Mouse (Mus musculus) heart, embryonic 16.5 days (tissue): Measurements from ENCODE around the gene Lacc1. TPM values are rescaled to one million over a fixed set of nuclear protein-coding genes. Genes with fewer than 3 reads are reported as not detected.
"Not testable (repeated sequence)": the region's sequence is repeated elsewhere in the genome, so short reads cannot be mapped to it uniquely, and the experiment has no call there.

ENCODE experiments used
- ATAC-seq: fragments of 200-750 bp; cut with Nextera tagmentation; replicated peaks from 2 replicates; pipeline ENCODE4 v1.8.0; 2017; ENCODE audit warnings: moderate number of reproducible peaks; ENCODE audit not compliant: insufficient read depth, low FRiP score; ENCODE audit errors: extremely low read depth
- H3K27ac ChIP-seq: fragments of 300-500 bp; sonication (generic); 2 replicates; pipeline ENCODE4 v1.5.1; 2014; ENCODE audit warnings: mild to moderate bottlenecking, low read length, control low read depth, moderate library complexity
- H3K27me3 ChIP-seq: fragments of 300-500 bp; sonication (generic); 2 replicates; pipeline ENCODE4 v1.6.1; 2014; ENCODE audit warnings: low read length, mixed read lengths; ENCODE audit not compliant: control insufficient read depth, insufficient read depth
- H3K36me3 ChIP-seq: fragments of 300-500 bp; sonication (generic); 2 replicates; pipeline ENCODE4 v1.6.1; 2014; ENCODE audit not compliant: control insufficient read depth, insufficient read depth
- H3K4me1 ChIP-seq: fragments of 300-500 bp; sonication (generic); 2 replicates; pipeline ENCODE4 v1.6.1; 2014; ENCODE audit warnings: low read length, mixed read lengths; ENCODE audit not compliant: control insufficient read depth, insufficient read depth
- H3K4me2 ChIP-seq: fragments of 300-500 bp; sonication (generic); 2 replicates; pipeline ENCODE4 v1.6.1; 2014; ENCODE audit warnings: low read depth, mild to moderate bottlenecking, control low read depth, low read length
- H3K4me3 ChIP-seq: fragments of 300-500 bp; sonication (generic); 2 replicates; pipeline ENCODE4 v1.5.1; 2014; ENCODE audit warnings: mild to moderate bottlenecking, control low read depth, low read length
- H3K9ac ChIP-seq: fragments of 300-500 bp; sonication (generic); 2 replicates; pipeline ENCODE4 v1.6.1; 2014; ENCODE audit warnings: low read length, control low read depth
- H3K9me3 ChIP-seq: fragments of 300-500 bp; sonication (generic); replicated peaks from 2 replicates; pipeline ENCODE4 v1.6.1; 2016; ENCODE audit warnings: low read length; ENCODE audit not compliant: control insufficient read depth
- WGBS: fragments of 180-500 bp; shearing (Covaris S2); extraction: QIAGEN DNeasy Blood & Tissue Kit; methylation state at CpG from one replicate; pipeline ENCODE4 v1.1.7; 2014; 5-methylcytosine and 5-hydroxymethylcytosine counted together
- polyA plus RNA-seq: library from polyadenylated mRNA; unstranded; fragments of >200 nt; fragmentation: Nextera tagmentation; extraction: Ambion mirVana; gene quantifications from 2 replicates; pipeline ENCODE4 v1.2.1, GENCODE M21; 2015

Gene Lacc1
- polyA plus RNA-seq, 1 experiment from 2014 or later, result 7.7 TPM

GRCm38 (mm10) chr14:77032433-77032832 is 4.3 kb downstream of the Lacc1 start:
- Histone ChIP-seq H3K4me3 (no peak overlapping the region), H3K4me2 (0 out of 2 replicates have a peak overlapping the region, but pooled peaks have one; percentile 5), H3K36me3 (no peaks in the 10 kb centered on the region), H3K27me3 (no peaks in the 10 kb centered on the region), H3K4me1 (peaks cover 14% of the 10 kb centered on the region), H3K9me3 (no peaks in the 10 kb centered on the region), H3K27ac (peak overlapping the region; percentile 2; the same call in 1 of the 2 replicates), H3K9ac (no peak overlapping the region)
- WGBS, result 17% methylated on average over 5 of the region's 5 CpGs
- ATAC-seq, result peak; percentile 32; the same call in 1 of the 2 replicates

GRCm38 (mm10) chr14:77030808-77031207 is 5.9 kb downstream of the Lacc1 start:
- peaks cover 14% of the 10 kb centered on the region for H3K4me1 ChIP-seq
- no peak overlapping the region for H3K4me3 ChIP-seq
- WGBS, result 85% methylated on average over 5 of the region's 5 CpGs
- no peaks in the 10 kb centered on the region for H3K27me3 ChIP-seq
- H3K9me3 ChIP-seq, result no peaks in the 10 kb centered on the region
- H3K4me2 ChIP-seq, result no peak overlapping the region
- H3K27ac ChIP-seq, result no peak overlapping the region
- no peak overlapping the region for H3K9ac ChIP-seq
- ATAC-seq, result no peak
- no peaks in the 10 kb centered on the region for H3K36me3 ChIP-seq

GRCm38 (mm10) chr14:77029319-77030054 is 7.2 kb downstream of the Lacc1 start:
- no peak; the same call in 1 of the 2 replicates for ATAC-seq
- no peaks in the 10 kb centered on the region for H3K9me3 ChIP-seq
- H3K27me3 ChIP-seq, result no peaks in the 10 kb centered on the region
- WGBS, result 45% methylated on average over 5 of the region's 5 CpGs
- no peak overlapping the region for H3K27ac ChIP-seq
- H3K4me3 ChIP-seq, result no peak overlapping the region
- no peak overlapping the region for H3K9ac ChIP-seq
- H3K36me3 ChIP-seq, result no peaks in the 10 kb centered on the region
- peaks cover 14% of the 10 kb centered on the region for H3K4me1 ChIP-seq
- no peak overlapping the region for H3K4me2 ChIP-seq

- Histone ChIP-seq H3K36me3 (no peaks in the 10 kb centered on the region), H3K4me3 (no peak overlapping the region), H3K27ac (no peak overlapping the region), H3K9ac (no peak overlapping the region), H3K9me3 (no peaks in the 10 kb centered on the region), H3K27me3 (no peaks in the 10 kb centered on the region), H3K4me1 (no peaks in the 10 kb centered on the region), H3K4me2 (no peak overlapping the region)
- no peak for ATAC-seq
- WGBS, result 78% methylated on average over 3 of the region's 3 CpGs
Measured at GRCm38 (mm10) chr14:77024499-77024898, 12.2 kb downstream of the Lacc1 start.

GRCm38 (mm10) chr14:77017211-77017610 is 19.5 kb downstream of the Lacc1 start:
- H3K4me3 ChIP-seq, result no peak overlapping the region
- no peaks in the 10 kb centered on the region for H3K4me1 ChIP-seq
- peak overlapping the region; percentile 22; the same call in 1 of the 2 replicates for H3K4me2 ChIP-seq
- no peaks in the 10 kb centered on the region for H3K27me3 ChIP-seq
- no peak overlapping the region for H3K27ac ChIP-seq
- no peak overlapping the region for H3K9ac ChIP-seq
- 49% methylated on average over 6 of the region's 6 CpGs for WGBS
- H3K9me3 ChIP-seq, result no peaks in the 10 kb centered on the region
- ATAC-seq, result no peak
- H3K36me3 ChIP-seq, result no peaks in the 10 kb centered on the region

GRCm38 (mm10) chr14:77016783-77017182 is 19.9 kb downstream of the Lacc1 start:
- H3K9ac ChIP-seq, ATAC-seq, H3K4me3 ChIP-seq, H3K9me3 ChIP-seq, H3K27ac ChIP-seq, H3K36me3 ChIP-seq, H3K27me3 ChIP-seq, H3K4me1 ChIP-seq: not testable (repeated sequence)
- H3K4me2 ChIP-seq, result peak overlapping the region; percentile 22; the same call in 1 of the 2 replicates
- 35% methylated on average over 12 of the region's 12 CpGs for WGBS

GRCm38 (mm10) chr14:77011804-77012203 is 24.9 kb downstream of the Lacc1 start:
- H3K27ac ChIP-seq, result no peak overlapping the region
- H3K9me3 ChIP-seq, result no peaks in the 10 kb centered on the region
- 9% methylated on average over 3 of the region's 3 CpGs for WGBS
- no peak overlapping the region for H3K4me2 ChIP-seq
- H3K36me3 ChIP-seq, result no peaks in the 10 kb centered on the region
- H3K4me3 ChIP-seq, result no peak overlapping the region
- no peaks in the 10 kb centered on the region for H3K27me3 ChIP-seq
- ATAC-seq, result no peak
- no peaks in the 10 kb centered on the region for H3K4me1 ChIP-seq
- no peak overlapping the region for H3K9ac ChIP-seq

- Histone ChIP-seq H3K27ac (no peak overlapping the region), H3K9me3 (no peaks in the 10 kb centered on the region), H3K4me1 (no peaks in the 10 kb centered on the region), H3K27me3 (no peaks in the 10 kb centered on the region), H3K4me3 (no peak overlapping the region), H3K36me3 (no peaks in the 10 kb centered on the region), H3K9ac (no peak overlapping the region), H3K4me2 (no peak overlapping the region)
- no peak for ATAC-seq
- 5% methylated on average over 3 of the region's 3 CpGs for WGBS
Measured at GRCm38 (mm10) chr14:77008238-77008637, 28.5 kb downstream of the Lacc1 start.

GRCm38 (mm10) chr14:77005566-77005965 is 31.1 kb downstream of the Lacc1 start:
- H3K4me3 ChIP-seq, result no peak overlapping the region
- no peaks in the 10 kb centered on the region for H3K4me1 ChIP-seq
- H3K9me3 ChIP-seq, result no peaks in the 10 kb centered on the region
- no peak overlapping the region for H3K9ac ChIP-seq
- H3K4me2 ChIP-seq, result no peak overlapping the region
- ATAC-seq, result no peak
- H3K27ac ChIP-seq, result no peak overlapping the region
- WGBS, result 72% methylated on average over 5 of the region's 5 CpGs
- no peaks in the 10 kb centered on the region for H3K27me3 ChIP-seq
- H3K36me3 ChIP-seq, result no peaks in the 10 kb centered on the region
